Mouse (Mus musculus): ENCODE data around the gene Fcnb.

The Fcnb gene

DNA sequence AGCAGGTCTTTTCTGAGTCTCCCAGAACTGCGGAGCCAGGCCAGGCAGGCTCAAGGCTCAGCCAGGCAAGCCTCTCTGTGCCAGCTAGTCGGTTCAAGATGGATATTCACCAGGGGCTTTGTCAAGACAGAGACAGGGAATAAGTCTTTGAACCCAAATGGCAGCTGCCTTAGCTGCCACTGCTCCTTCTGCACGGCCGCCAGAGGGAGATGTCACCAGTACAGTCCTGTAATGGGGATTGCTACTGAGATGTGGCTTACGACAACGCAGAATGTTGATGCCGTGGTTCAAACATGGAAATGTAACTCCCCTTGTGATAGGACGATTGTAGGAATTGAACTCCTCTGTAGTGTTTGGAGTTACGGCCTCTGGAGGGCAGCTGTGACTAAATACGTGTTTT lies 1.4 kb upstream of the Fcnb start:
- DNase-seq (ENCODE audit: low spot score in 2 of 2), result no peak

GRCm38 (mm10) chr2:28075616-28076187 lies 9.0 kb downstream of the Fcnb start:
- no peak for DNase-seq (ENCODE audit: low spot score in 2 of 2)

DNA sequence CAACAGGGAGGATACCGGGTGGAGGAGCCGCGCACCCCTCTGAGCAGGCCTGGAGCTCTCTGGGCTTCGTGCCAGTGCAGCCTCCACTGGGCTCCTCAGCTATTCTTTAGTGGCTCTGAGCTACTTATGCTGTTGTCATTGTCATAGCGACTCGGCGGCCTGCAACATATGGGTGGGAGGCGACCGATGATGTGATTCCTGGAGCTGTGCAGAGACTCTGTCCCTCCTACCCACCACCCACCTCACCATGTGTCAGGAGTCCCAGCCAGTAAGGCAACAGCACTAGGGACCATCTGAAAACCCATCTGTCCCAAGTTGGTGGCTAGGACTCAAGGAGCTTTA lies 16.2 kb downstream of the Fcnb start:
- DNase-seq (ENCODE audit: low spot score in 2 of 2), result peak; percentile 66 to 73

DNA sequence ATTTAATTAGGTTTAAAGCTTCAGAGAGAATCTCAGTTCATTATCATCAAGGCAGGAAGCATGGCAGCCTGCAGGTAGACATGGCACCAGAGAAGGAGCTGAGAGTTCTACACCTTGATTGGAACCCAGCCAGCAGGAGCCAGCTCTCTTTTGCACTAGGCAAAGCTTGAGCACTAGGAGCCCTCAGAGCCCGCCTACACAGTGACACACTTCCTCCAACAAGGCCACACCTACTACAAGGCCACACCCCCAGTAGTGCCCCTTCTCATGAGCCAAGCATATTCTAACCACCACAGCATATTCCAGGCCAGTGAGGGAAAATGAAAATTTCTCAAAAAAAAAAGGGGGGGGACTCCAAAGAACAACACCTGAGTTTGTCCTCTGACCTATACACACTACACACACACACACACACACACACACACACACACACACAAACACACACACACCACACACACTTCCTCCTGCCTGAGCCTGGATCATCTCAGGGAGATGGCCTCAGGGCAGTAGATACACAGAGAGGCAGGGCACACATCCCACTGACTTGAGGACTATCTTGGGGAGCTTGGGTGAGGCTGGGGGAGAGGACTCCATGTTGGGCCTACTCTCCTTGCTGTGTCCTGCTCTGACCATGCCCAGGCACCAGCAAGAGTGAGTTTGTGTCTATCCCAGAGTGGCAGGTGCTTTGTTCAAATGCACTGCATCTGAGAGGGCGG lies 16.7 kb downstream of the Fcnb start:
- DNase-seq (ENCODE audit: low spot score in 2 of 2), result no peak

GRCm38 (mm10) chr2:28067175-28067574 lies 17.5 kb downstream of the Fcnb start:
- peak; percentile 13 to 28 for DNase-seq (ENCODE audit: low spot score in 2 of 2)

DNA sequence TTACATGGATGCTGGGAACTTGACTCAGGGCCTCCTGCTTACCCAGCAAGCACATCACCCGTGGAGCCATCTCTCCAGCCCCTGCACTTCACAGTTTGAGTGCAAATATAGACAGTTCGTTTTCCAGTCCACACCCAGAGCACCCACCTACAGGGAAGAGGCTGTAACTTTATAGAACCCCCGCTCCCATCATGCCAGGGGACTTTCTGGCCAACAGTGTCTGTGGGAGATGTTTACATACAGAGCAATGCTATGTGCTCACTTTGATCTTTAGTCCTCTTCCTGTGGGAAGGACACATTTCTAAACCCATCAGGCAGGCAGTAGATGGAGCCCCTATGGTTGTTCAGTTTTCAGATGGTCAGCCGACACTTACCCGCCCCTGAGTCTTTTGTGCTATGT lies 18.0 kb downstream of the Fcnb start:
- DNase-seq (ENCODE audit: low spot score in 2 of 2), result no peak

DNA sequence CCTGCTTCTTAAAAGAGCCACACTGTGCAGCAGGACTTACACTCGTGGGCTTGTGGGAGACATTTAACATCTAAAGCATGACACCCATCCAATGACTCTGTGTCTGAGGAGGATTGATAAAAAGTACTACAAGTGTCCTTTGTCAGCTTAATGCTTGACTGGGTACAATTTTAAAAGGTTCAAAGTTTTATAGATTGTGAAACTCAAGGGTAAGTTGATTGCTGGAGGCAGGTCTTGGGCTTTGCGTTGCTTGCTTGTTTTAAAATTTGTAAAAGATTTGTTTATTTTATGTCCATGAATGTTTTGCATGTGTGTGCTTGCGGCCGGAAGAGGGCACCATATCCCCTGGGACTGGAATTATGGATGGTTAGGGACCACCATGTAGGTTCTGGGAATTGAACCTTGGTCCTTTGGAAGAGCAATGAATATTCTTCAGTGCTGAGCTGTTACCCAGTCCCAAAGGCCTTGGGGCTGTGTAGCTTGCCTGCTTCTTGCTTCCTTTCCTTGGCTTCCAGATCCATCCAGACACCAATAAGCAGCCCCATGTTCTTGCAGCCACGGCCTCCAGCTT lies 19.5 kb downstream of the Fcnb start:
- DNase-seq (ENCODE audit: low spot score in 2 of 2), result no peak

GRCm38 (mm10) chr2:28064339-28065080 lies 20.2 kb downstream of the Fcnb start:
- no peak for DNase-seq (ENCODE audit: low spot score in 2 of 2)

GRCm38 (mm10) chr2:28063711-28064338 lies 20.9 kb downstream of the Fcnb start:
- no peak for DNase-seq (ENCODE audit: low spot score in 2 of 2)

GRCm38 (mm10) chr2:28059922-28060321 lies 24.8 kb downstream of the Fcnb start:
- DNase-seq (ENCODE audit: low spot score in 2 of 2), result no peak

- DNase-seq (ENCODE audit: low spot score in 2 of 2), result no peak
Observed at GRCm38 (mm10) chr2:28047092-28047491, 37.6 kb downstream of the Fcnb start.

- DNase-seq (ENCODE audit: low spot score in 2 of 2), result no peak
Observed at GRCm38 (mm10) chr2:28046311-28046710, 38.4 kb downstream of the Fcnb start.

- no peak for DNase-seq (ENCODE audit: low spot score in 2 of 2)
Observed at GRCm38 (mm10) chr2:28044920-28045598, 39.6 kb downstream of the Fcnb start.

GRCm38 (mm10) chr2:28040466-28040865 lies 44.2 kb downstream of the Fcnb start:
- DNase-seq (ENCODE audit: low spot score in 2 of 2), result no peak

DNA sequence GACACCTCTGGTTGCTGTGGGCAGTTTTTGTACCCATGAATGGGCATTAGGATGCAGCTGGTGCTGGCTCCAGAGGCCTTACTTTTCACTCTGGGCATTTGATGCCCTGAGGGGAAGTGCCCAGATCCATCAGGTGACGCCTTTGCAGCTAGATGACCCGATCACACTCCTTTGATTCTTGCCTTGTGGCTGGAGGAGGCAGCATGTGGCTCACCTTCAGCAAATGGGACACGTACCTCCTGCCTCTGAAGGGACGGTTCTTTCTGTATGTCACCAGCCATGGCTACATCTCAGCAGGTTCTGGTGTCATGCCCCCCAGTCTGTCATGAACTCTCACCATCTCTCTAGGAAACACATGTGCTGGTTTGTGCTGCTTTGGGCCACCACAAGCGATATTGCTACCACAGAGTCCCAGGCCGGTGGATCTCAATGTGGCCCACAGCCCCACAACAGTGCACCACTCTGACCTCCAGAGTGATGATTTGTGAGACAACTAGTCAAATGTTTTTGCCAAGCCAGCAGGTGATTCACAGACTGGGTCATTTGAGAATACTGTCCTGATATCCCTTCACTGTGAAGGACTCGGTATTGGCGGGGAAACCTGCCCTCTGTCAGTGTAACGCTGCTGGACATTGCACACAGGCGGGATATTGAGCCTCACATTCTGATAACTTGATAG lies 44.9 kb downstream of the Fcnb start:
- DNase-seq (ENCODE audit: low spot score in 2 of 2), result no peak

GRCm38 (mm10) chr2:28038391-28039096 lies 46.1 kb downstream of the Fcnb start:
- DNase-seq (ENCODE audit: low spot score in 2 of 2), result peak; percentile 17 to 20

DNA sequence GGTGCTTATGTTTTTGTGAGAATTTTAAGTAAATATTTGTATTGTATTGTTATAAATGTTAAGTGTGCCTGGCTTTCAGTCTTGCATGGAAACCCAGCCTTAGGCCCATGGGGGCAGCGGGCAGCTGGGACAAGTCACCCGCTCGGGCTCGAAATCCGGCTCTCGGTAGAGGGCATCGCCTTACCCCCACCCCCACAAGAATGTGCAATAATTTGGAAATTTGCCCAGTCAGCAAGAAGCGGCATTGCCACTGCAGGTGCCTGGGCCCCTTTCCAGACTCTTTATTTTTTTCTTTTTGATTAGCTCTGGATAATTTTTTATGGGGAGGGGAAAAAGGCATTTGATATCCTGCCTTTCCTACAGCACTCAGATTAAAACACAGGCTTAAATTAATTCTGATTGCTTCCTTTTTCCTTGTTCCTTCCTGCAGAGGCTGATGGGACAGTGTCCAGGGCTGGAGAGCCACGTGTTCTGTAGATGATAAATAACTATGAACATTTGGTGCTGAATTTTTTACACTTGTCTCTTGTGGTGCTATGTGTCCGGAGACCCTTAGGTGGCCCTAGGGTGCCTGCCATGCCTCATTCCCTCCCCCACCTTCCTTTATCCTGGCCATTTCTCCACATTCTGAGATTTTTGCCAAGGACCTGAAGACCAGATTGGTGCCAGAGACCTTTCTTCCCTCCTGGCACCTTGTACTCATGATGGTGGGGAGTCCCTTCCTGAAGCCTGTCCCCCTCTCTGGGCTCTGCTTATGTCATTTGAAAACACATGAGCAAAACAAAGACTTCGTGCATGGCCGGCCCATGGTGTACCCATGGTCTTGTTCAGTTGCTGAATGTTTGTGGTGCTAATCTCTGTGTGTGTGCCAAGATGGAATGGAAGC lies 46.9 kb downstream of the Fcnb start:
- no peak for DNase-seq (ENCODE audit: low spot score in 2 of 2)

DNA sequence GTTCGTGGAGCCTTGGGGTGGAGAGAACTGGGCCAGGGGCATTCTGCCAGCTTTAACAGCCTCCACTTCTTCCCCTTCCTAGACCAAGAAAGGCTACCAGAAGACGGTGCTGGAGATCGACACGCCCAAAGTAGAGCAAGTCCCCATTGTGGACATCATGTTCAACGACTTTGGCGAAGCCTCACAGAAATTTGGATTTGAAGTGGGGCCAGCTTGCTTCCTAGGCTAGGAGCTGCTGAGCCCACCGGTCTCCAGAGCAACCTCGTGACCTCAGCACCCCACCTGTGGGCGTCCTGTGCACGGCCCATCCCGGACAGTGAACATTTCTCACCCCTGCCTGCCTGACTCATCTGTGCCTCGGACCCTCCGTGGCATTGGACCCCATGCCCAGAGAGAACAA lies 47.9 kb downstream of the Fcnb start:
- DNase-seq (ENCODE audit: low spot score in 2 of 2), result no peak

- no peak for DNase-seq (ENCODE audit: low spot score in 2 of 2)
Observed at GRCm38 (mm10) chr2:28034011-28034710, 50.5 kb downstream of the Fcnb start.

Measured in frontal cortex, postnatal 25 days (tissue).